Mouse (Mus musculus) lung, adult 2 months (tissue): ENCODE results near the gene Acap1. TPM values are rescaled to one million over a fixed set of nuclear protein-coding genes. Genes with fewer than 3 reads are reported as not detected.

Source experiments
- DNase-seq: peaks from one replicate; pipeline ENCODE4 v3.0.0; 2022
- H3K4me1 ChIP-seq: fragments of 200-500 bp; 2 replicates; pipeline ENCODE4 v1.6.1; 2011; ENCODE audit warnings: low read length; ENCODE audit not compliant: control insufficient read depth, insufficient read depth
- H3K4me3 ChIP-seq: fragments of 200-500 bp; replicated peaks from 2 replicates; pipeline ENCODE3; 2011; ENCODE audit warnings: low read depth, mild to moderate bottlenecking, control low read depth, low read length; ENCODE audit errors: extremely low read depth
- CTCF ChIP-seq: fragments of 200-500 bp; IDR thresholded peaks from 2 replicates; pipeline ENCODE4 v1.5.1; 2011; ENCODE audit warnings: mild to moderate bottlenecking, low read length, control low read depth; ENCODE audit not compliant: insufficient read depth
- POLR2A ChIP-seq: fragments of 200-500 bp; IDR thresholded peaks from 2 replicates; pipeline ENCODE4 v1.6.1; 2011; ENCODE audit warnings: low read depth, mild to moderate bottlenecking, control low read depth, low read length, borderline replicate concordance; ENCODE audit errors: extremely low read depth
- whole genome bisulfite sequencing: fragments of 180-500 bp; shearing (Covaris S2); methylation state at CpG from one replicate; pipeline ENCODE4 v1.1.7; 2018; 5-methylcytosine and 5-hydroxymethylcytosine counted together
- polyA plus RNA-seq: library from polyadenylated mRNA; depleted of rRNA; stranded (reverse); fragments of >200 nt; gene quantifications from 2 replicates; pipeline ENCODE4 v1.2.3, GENCODE M21; 2012

Acap1 gene
- polyA plus RNA-seq, 1 experiment = 14.3 TPM

DNA sequence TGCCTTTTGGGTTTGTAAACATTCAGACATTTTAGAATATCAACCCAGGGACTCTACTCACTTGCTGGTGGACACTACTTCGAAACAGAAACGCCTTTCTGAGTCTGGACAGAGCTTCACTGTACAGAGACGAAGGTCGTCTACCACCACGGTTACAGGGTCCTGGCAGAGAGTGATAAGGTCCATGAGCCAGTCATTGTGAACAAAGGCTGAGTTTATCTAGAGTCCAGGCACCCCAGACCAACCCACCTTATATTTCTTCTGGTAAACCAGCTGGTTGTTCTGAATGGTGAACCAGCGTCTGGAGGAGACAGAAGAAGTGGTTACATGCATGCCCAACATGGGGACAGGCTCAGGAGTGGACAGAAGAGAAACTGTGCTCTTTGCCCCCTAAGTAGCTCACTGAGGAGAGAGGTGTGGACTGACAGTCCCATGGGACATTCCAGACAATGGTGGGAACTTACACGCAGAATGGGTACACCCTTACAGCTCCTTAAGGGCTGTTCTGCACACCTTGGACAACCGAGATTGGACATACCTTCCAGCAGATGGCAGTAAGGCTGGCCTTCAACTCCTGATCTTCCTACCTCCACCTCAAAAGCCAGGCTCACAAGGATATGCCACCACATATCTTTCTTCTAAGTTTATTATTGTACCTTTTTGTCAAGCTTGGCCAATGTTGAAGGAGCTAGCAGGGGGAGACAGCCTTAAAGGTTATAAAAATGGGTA lies 8.3 kb downstream of the Acap1 start:
- peak; percentile 40 for DNase-seq
- TF ChIP-seq POLR2A = no peak
- TF ChIP-seq CTCF = peak; percentile 52
- Histone ChIP-seq H3K4me3 (no peak overlapping the region), H3K4me1 (peaks cover 3% of the 10 kb centered on the region; the same call in 1 of the 2 replicates)
- 66% methylated on average over 8 of the region's 8 CpGs for WGBS

DNA sequence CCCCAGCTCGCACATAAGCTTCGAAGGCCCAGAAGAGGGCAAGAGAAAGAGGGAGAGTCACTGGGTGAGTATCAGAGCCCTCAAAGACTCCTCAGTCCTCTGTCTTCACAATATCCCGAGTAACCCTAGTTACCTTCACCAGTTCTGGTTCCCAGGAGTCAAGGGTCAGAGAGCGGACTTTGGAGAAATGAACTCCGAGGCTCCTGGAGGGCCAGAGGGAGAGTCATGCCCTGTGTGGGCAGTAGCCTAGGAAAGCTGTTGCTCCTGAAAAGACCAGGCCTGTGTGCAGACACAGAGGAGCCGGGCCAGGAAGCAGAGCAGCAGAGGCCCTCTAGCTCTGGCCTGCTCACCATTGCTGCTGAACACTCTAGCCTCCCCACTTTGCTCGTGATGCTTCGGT lies 10.7 kb downstream of the Acap1 start:
- WGBS = 74% methylated on average over 8 of the region's 8 CpGs
- Histone ChIP-seq H3K4me1 (peaks cover 6% of the 10 kb centered on the region; the same call in 1 of the 2 replicates), H3K4me3 (no peak overlapping the region)
- TF ChIP-seq CTCF = no peak
- no peak for TF ChIP-seq POLR2A
- DNase-seq = no peak

- DNase-seq = no peak
- 45% methylated on average over 9 of the region's 9 CpGs for WGBS
- Histone ChIP-seq H3K4me3 (no peak overlapping the region), H3K4me1 (peaks cover 6% of the 10 kb centered on the region; the same call in 1 of the 2 replicates)
- TF ChIP-seq CTCF (no peak), POLR2A (no peak)
Observed at GRCm38 (mm10) chr11:69884240-69884639, 11.1 kb downstream of the Acap1 start.

DNA sequence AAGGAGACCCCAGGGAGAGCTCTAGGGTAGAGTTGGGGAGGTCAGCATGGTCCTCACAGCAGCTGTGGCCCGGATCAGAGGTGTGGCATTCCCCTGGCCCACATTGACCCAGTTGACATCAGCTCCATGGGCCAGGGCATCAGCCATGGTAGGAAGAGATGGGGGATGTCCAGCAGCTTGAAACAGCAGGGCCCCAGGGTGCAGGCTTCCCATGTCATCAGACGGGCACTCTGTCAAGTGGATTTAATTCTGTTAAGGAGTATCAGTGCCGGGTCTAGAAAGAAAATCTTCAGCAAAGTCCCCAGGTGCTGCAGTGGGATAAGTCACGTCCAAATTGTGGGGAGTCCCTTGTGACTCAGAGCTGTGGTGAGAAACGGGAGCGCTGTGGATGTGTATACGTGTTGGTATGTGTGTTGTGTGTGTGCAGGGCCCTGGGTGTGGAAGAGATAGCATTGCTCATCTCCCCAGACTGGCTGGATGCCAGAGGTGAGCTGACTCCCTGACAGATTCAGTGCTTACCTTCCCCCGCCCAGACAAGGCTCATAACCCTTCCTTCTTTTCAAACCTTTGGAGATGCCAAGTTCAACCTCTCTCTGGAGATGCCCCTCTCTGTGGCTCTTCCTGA lies 11.7 kb downstream of the Acap1 start:
- peaks cover 10% of the 10 kb centered on the region for H3K4me1 ChIP-seq
- WGBS = 90% methylated on average over 8 of the region's 8 CpGs
- H3K4me3 ChIP-seq = no peak overlapping the region
- TF ChIP-seq CTCF = no peak
- DNase-seq = no peak

GRCm38 (mm10) chr11:69883066-69883465 lies 12.3 kb downstream of the Acap1 start:
- TF ChIP-seq CTCF = peak; percentile 49
- TF ChIP-seq POLR2A = no peak
- Histone ChIP-seq H3K4me3 (no peak overlapping the region), H3K4me1 (peaks cover 13% of the 10 kb centered on the region)
- no peak for DNase-seq
- 72% methylated on average over 4 of the region's 4 CpGs for WGBS

- no peak for TF ChIP-seq CTCF
- TF ChIP-seq POLR2A = no peak
- 59% methylated on average over 21 of the region's 21 CpGs for WGBS
- Histone ChIP-seq H3K4me3 (peak overlapping the region; percentile 97), H3K4me1 (peaks cover 13% of the 10 kb centered on the region)
- DNase-seq = no peak
Observed at GRCm38 (mm10) chr11:69881787-69882670, 13.3 kb downstream of the Acap1 start.

DNA sequence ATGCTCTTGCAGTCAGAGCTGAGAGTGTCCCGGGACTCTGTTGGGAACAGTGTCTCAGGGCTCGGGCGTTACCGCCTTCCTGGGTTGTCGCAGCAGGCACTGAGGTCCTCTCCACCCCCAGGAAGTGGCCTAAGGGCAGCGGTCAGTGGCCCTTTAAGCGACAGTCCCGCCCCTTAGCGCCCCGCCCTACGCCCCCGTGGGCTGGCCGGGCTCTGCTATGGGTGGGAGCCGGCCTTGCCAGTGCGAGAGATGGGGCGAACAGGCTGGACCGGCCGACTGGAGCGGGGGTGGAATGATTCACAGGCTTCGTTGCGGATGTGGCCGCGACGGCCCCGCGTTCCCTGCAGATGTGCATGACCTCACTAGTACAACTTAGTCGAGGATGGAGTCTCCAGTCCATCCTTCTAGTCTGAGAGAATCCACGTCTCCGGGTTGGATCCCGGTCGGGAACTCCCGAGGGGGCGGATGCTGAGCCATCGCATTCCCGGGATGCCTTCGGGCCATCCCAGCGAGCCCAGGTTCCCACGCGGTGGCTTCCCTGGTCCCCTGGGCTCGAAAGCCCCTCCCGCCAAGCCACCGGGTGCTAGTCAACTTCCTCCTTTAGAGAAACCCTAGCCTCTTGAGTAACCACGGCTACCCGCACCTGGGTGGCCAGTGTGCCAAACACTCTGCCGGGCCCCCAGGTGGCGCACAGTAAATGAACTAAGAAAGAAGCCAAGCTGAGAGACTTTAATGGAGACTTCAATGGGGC lies 14.3 kb downstream of the Acap1 start, which contains the start of gene Kctd11:
Gene Kctd11, minus strand, starts transcription at position 554 of the 751 bp plus-strand sequence.
- peak; percentile 16; the same call in 1 of the 2 replicates for TF ChIP-seq CTCF
- peak; percentile 94 for TF ChIP-seq POLR2A
- Histone ChIP-seq H3K4me1 (peaks cover 17% of the 10 kb centered on the region), H3K4me3 (peak within 1 kb of the TSS; percentile 97)
- DNase-seq = peak; percentile 95
- under 1% methylated on average over 46 of the region's 46 CpGs for WGBS

- no peak for DNase-seq
- TF ChIP-seq POLR2A (no peak), CTCF (peak; percentile 86)
- H3K4me1 ChIP-seq = peaks cover 17% of the 10 kb centered on the region
- WGBS = under 1% methylated on average over 18 of the region's 18 CpGs
- peak overlapping the region; percentile 97 for H3K4me3 ChIP-seq
Observed at GRCm38 (mm10) chr11:69880506-69880852, 14.9 kb downstream of the Acap1 start.

DNA sequence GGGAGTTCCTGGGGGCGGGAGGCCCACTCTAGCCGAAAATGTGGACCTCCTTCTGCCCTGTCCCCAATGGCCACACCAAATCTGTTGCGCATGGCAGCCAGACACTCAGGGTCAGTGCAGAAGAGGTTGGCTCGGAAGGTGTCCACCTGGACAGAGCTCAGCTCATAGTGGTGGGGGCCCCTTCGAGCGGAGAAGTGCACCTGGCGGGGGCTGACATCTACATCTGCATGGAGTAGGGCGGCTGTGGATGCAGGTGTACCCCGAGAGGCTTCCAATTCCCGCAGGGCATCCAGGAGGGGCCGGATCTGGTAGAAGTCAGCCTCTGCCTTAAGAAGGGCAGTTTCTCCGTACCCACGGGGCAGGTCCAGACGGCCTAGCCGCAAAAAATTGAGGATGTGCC lies 15.6 kb downstream of the Acap1 start:
- peak overlapping the region; percentile 97 for H3K4me3 ChIP-seq
- WGBS = 47% methylated on average over 15 of the region's 15 CpGs

More for the DNA sequence above, 15.6 kb downstream of the Acap1 start:
- H3K4me1 ChIP-seq = peaks cover 17% of the 10 kb centered on the region
- TF ChIP-seq CTCF = no peak
- no peak for TF ChIP-seq POLR2A
- peak; percentile 45 for DNase-seq
